Mouse (Mus musculus): ENCODE data around the gene Ptpre. TPM values are rescaled to one million over a fixed set of nuclear protein-coding genes. Genes with fewer than 3 reads are reported as not detected.

The Ptpre gene
- polyA plus RNA-seq, 2 experiments = 1.8 to 1.9 TPM

DNA sequence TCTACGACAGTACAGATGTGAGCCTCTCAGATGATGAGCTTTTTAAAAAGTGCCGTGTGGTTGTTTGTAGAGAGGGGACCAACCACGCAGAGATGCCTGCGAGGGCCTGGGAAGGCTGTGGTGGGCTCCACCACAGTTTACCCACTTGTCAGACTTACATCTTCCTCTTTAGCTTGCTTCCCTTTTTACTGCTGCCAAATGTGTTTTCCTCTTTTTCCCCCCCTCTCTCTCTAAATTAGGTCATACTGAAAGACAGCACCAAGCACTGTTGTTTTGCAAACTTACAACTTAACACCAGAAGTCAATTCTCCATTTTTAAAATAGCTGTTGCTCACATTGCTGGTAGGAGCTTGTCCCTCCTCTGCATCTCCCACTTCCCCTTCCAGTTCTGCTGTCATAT, 117.8 kb downstream of the Ptpre start:
- no peaks in the 10 kb centered on the region for H3K27me3 ChIP-seq (ENCODE audit: control insufficient read depth, insufficient read depth, low read length)
- WGBS (ENCODE audit: insufficient replicate concordance) = 32% methylated on average over 4 of the region's 4 CpGs
- ATAC-seq (ENCODE audit: insufficient read depth) = no peak
- no peaks in the 10 kb centered on the region for H3K9me3 ChIP-seq (ENCODE audit: control insufficient read depth, low read length)
- no peak overlapping the region for H3K4me3 ChIP-seq (ENCODE audit: insufficient read depth in 1 of 2, low read depth in 2 of 2, low read length in 2 of 2)
- TF ChIP-seq CTCF (IDR thresholded peaks at IDR 0.05; ENCODE audit: low read depth) (no peak), EP300 (IDR thresholded peaks at IDR 0.05; ENCODE audit: low read depth) (no peak)
- no peaks in the 10 kb centered on the region; a peak in 1 of 4 replicates for H3K4me1 ChIP-seq (replicated peaks; ENCODE audit: control insufficient read depth in 2 of 2, insufficient read depth in 2 of 2, low read length in 1 of 2)
- H3K4me2 ChIP-seq (ENCODE audit: low read depth) = no peak overlapping the region
- H3K36me3 ChIP-seq (replicated peaks; ENCODE audit: control insufficient read depth, insufficient read depth, low read depth) = no peaks in the 10 kb centered on the region
- H3K27ac ChIP-seq = no peak overlapping the region
- no peak for DNase-seq (ENCODE audit: low read depth in 3 of 3, low spot score in 3 of 3)
- no peak overlapping the region; the same call in 1 of the 2 replicates for H3K9ac ChIP-seq (replicated peaks)

DNA sequence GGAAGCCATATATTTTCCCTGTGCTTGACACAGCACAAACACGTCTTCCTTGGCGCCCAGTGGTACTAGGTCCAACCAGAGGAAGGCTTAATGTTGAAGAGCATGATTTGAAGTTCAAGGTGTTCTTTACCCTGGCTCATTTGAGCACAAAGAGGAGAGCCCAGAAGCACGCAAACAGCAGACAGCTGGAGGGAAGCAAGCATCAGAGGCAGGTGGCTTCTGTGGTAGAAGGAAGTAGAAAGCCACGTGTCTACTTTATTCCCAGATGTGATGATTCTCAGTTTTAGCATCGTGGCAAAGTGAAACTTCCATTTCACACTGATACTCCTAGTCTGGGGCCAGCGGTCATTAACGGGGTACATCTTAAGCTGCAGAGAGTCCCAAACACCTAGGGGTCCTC, 120.9 kb downstream of the Ptpre start:
- H3K9ac ChIP-seq (replicated peaks) = no peak overlapping the region
- 68% methylated on average over 7 of the region's 7 CpGs for WGBS (ENCODE audit: insufficient replicate concordance)

DNA sequence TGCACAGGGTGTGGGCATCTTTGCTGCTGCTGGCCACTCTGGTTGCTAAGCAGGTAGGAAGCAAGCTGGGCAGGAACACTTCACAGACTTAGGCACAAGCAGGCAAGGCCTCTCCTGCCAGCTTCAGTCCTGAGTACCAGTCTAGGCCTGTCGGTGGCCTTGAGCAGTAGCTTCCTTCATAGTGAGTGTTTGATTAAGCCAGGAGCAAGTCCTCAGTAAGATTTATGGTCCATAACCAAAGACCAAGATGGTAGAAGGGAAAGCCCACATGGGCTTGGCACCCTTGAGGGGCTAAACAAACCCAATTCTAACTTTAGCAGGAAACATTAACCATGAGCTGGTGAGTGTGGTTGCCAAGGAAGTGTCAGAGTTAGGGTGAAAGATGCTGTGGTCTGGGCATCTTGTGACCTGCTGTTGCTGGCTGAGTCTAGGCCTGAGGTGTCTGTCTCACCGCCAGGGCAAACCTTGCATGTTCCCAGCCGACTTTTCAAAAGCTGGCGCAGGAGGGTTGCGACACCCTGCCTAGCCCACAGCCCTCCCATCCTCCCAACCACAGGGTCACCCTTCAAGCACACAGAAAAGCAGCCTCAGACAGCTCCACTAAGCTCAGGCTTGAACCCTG, 122.1 kb downstream of the Ptpre start:
- TF ChIP-seq EP300 (IDR thresholded peaks at IDR 0.05; ENCODE audit: low read depth) (no peak), CTCF (IDR thresholded peaks at IDR 0.05; ENCODE audit: low read depth) (peak; percentile 17; the same call in 1 of the 2 replicates)

More for the DNA sequence above, 120.9 kb downstream of the Ptpre start:
- ATAC-seq (ENCODE audit: insufficient read depth) (no peak), DNase-seq (ENCODE audit: low read depth in 3 of 3, low spot score in 3 of 3) (no peak)
- no peak overlapping the region for H3K4me2 ChIP-seq (ENCODE audit: low read depth)
- H3K4me3 ChIP-seq (ENCODE audit: insufficient read depth in 1 of 2, low read depth in 2 of 2, low read length in 2 of 2) = no peak overlapping the region
- H3K36me3 ChIP-seq (replicated peaks; ENCODE audit: control insufficient read depth, insufficient read depth, low read depth) = no peaks in the 10 kb centered on the region
- no peaks in the 10 kb centered on the region for H3K9me3 ChIP-seq (ENCODE audit: control insufficient read depth, low read length)
- no peaks in the 10 kb centered on the region for H3K27me3 ChIP-seq (ENCODE audit: control insufficient read depth, insufficient read depth, low read length)
- no peaks in the 10 kb centered on the region for H3K4me1 ChIP-seq (replicated peaks; ENCODE audit: control insufficient read depth in 2 of 2, insufficient read depth in 2 of 2, low read length in 1 of 2)
- H3K27ac ChIP-seq = no peak overlapping the region
- TF ChIP-seq EP300 (IDR thresholded peaks at IDR 0.05; ENCODE audit: low read depth) = no peak

DNA sequence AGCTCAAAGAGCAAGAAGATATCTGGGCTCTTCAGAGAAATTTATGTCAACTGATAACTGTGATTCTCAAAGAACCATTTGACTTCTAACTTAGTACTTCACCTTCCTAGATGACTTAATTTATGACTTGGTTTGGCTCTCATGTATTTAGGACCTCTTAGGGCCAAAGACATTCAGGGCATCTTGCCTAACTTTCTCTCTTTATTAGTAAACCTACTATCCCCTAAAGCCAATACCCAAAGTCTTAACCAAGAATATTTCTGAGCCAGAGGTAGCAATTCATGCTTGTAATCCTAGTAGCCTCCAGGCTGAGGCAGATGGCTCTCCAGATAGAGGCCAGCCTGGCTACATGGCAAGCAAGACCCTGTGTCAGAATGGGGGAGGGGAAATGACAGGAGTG, 123.0 kb downstream of the Ptpre start:
- Histone ChIP-seq H3K27me3 (ENCODE audit: control insufficient read depth, insufficient read depth, low read length) (no peaks in the 10 kb centered on the region), H3K27ac (no peak overlapping the region), H3K36me3 (replicated peaks; ENCODE audit: control insufficient read depth, insufficient read depth, low read depth) (no peaks in the 10 kb centered on the region), H3K9me3 (ENCODE audit: control insufficient read depth, low read length) (no peaks in the 10 kb centered on the region), H3K4me1 (replicated peaks; ENCODE audit: control insufficient read depth in 2 of 2, insufficient read depth in 2 of 2, low read length in 1 of 2) (no peaks in the 10 kb centered on the region), H3K9ac (replicated peaks) (no peak overlapping the region), H3K4me2 (ENCODE audit: low read depth) (no peak overlapping the region), H3K4me3 (ENCODE audit: insufficient read depth in 1 of 2, low read depth in 2 of 2, low read length in 2 of 2) (no peak overlapping the region)
- TF ChIP-seq EP300 (IDR thresholded peaks at IDR 0.05; ENCODE audit: low read depth) (no peak), CTCF (IDR thresholded peaks at IDR 0.05; ENCODE audit: low read depth) (no peak)
- ATAC-seq (ENCODE audit: insufficient read depth) = no peak
- DNase-seq (ENCODE audit: low read depth in 3 of 3, low spot score in 3 of 3) = no peak

More for the DNA sequence above, 122.1 kb downstream of the Ptpre start:
- no peak overlapping the region for H3K4me2 ChIP-seq (ENCODE audit: low read depth)
- no peaks in the 10 kb centered on the region for H3K36me3 ChIP-seq (replicated peaks; ENCODE audit: control insufficient read depth, insufficient read depth, low read depth)
- no peaks in the 10 kb centered on the region for H3K4me1 ChIP-seq (replicated peaks; ENCODE audit: control insufficient read depth in 2 of 2, insufficient read depth in 2 of 2, low read length in 1 of 2)
- no peak overlapping the region for H3K27ac ChIP-seq
- no peaks in the 10 kb centered on the region for H3K27me3 ChIP-seq (ENCODE audit: control insufficient read depth, insufficient read depth, low read length)
- ATAC-seq (ENCODE audit: insufficient read depth) (no peak), DNase-seq (ENCODE audit: low read depth in 3 of 3, low spot score in 3 of 3) (no peak)
- H3K4me3 ChIP-seq (ENCODE audit: insufficient read depth in 1 of 2, low read depth in 2 of 2, low read length in 2 of 2) = no peak overlapping the region
- no peaks in the 10 kb centered on the region for H3K9me3 ChIP-seq (ENCODE audit: control insufficient read depth, low read length)
- WGBS (ENCODE audit: insufficient replicate concordance) = 61% methylated on average over 5 of the region's 5 CpGs
- H3K9ac ChIP-seq (replicated peaks) = no peak overlapping the region

DNA sequence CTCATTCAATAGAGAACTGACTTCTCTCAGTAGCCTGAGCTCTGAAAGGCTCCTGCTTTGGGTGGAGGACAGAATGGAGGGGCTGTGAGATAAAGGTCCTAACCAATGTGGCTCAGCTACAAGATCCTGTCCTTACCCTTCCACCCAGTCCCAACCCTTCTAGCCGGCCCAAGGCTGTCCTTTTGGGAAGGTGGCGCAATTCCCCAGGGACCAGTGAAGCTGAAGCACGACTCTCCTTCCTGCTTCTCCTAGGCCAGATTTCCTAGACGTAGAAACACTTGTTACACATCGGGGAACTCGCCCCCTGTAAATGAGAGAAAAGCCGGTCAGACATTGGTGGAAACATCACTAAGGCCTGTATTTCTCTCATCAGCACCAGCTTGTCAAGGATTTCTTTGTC, 126.9 kb downstream of the Ptpre start:
- Histone ChIP-seq H3K4me2 (ENCODE audit: low read depth) (no peak overlapping the region), H3K27ac (no peak overlapping the region), H3K9me3 (ENCODE audit: control insufficient read depth, low read length) (no peaks in the 10 kb centered on the region), H3K4me3 (ENCODE audit: insufficient read depth in 1 of 2, low read depth in 2 of 2, low read length in 2 of 2) (no peak overlapping the region), H3K4me1 (replicated peaks; ENCODE audit: control insufficient read depth in 2 of 2, insufficient read depth in 2 of 2, low read length in 1 of 2) (no peaks in the 10 kb centered on the region), H3K9ac (replicated peaks) (no peak overlapping the region), H3K36me3 (replicated peaks; ENCODE audit: control insufficient read depth, insufficient read depth, low read depth) (no peaks in the 10 kb centered on the region), H3K27me3 (ENCODE audit: control insufficient read depth, insufficient read depth, low read length) (no peaks in the 10 kb centered on the region)
- DNase-seq (ENCODE audit: low read depth in 3 of 3, low spot score in 3 of 3) = no peak
- TF ChIP-seq CTCF (IDR thresholded peaks at IDR 0.05; ENCODE audit: low read depth) (no peak), EP300 (IDR thresholded peaks at IDR 0.05; ENCODE audit: low read depth) (no peak)
- WGBS (ENCODE audit: insufficient replicate concordance) = 82% methylated on average over 7 of the region's 7 CpGs
- no peak for ATAC-seq (ENCODE audit: insufficient read depth)

Measured in liver, embryonic 14.5 days (tissue).